Mouse (Mus musculus) left cerebral cortex, adult 11 months (tissue): ENCODE results near the gene Tuba1b.
"Not testable (repeated sequence)": the region's sequence is repeated elsewhere in the genome, so short reads cannot be mapped to it uniquely, and the experiment has no call there.

Experiments used
- DNase-seq: peaks from one replicate; pipeline ENCODE4 v3.0.0; 2022; ENCODE audit warnings: low spot score

Gene Tuba1b

GRCm38 (mm10) chr15:98923031-98923537 lies 11.3 kb downstream of the Tuba1b start:
- no peak for DNase-seq

GRCm38 (mm10) chr15:98922581-98922980 lies 11.8 kb downstream of the Tuba1b start:
- DNase-seq, result no peak

GRCm38 (mm10) chr15:98921510-98921909 lies 12.9 kb downstream of the Tuba1b start:
- no peak for DNase-seq

DNA sequence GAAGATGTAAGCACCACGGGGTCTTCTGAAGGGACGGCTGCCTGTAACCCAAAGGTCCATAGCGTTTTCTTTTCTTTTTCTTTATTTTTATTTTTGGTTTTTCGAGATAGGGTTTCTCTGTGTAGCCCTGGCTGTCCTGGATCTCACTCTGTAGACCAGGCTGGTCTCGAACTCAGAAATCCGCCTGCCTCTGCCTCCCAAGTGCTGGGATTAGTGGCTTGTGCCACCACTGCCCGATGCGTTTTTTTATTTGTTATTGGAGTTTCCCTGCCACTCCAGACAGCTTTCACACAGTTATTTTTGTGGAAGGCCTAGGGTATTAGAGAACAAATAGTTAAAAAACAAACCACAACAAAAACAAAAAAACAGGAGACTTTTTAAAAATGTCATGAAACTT lies 15.9 kb downstream of the Tuba1b start:
- not testable (repeated sequence) for DNase-seq

DNA sequence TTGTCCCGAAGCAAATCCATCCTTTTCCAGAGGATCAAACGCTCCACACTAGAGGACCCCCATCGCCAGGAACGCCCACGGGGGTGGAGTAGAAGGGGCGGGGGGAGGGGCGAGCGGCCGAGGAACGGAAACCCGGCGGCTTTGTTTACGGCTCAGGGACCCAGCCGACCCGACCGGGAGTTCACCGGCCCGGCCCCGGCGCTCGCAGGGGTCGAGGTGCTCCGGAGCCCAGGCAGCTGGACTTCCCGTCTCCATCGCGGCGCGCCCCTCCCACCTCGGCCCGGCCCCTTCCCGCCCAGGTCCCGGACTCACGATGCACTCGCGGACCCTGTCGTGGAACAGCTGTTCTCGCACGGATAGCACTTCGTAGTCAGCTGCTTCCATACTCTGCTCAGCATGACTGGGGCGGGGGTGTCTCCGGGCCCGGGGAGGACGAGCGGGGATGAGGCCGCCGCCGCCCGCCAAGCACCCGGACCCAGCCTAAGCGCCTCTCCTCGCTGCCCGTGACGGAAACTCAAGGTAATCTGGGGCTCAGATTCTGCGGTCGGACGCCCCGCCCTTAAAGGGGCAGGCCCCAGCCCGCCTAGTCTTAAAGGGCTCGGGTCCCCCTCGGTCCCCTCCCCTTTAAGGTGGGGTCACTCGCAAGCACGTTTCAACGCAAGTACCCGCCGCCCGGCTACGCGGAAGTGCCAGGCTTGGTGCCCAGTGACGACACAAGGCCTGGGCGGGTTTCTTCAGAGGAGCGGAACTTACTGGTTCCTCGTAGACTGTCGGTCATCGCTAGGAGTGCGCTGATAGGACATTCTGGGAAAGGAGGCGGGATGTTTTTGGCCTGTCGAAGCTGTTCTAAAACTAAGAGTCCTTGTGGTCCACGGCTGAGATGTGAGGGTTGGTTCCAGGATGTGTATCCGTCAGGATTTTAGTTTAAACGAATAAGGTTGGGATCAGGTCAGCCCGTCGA lies 16.5 kb downstream of the Tuba1b start, which contains the start of gene Lmbr1l:
TSS of gene Lmbr1l (minus strand) at position 694 of the 961 bp plus-strand sequence.
- DNase-seq, result peak; percentile 98

DNA sequence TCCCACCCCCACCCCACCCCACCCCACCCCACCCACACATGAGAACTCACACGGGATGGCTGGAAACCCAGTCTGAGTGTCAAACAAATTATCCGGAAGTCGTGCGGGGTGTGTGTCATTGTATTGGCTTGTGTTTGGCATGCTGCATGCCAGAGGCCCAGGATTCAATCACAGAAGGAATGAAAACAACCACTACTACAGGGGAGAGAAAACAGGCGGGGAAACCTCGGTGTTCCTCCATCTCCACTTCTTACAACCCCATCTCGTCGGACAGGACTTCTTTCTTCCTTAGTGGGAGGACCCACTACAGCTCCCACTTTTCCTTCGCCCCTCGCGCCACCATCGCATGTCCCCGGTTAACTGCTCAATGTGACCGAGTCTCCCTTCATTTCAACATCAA lies 17.3 kb downstream of the Tuba1b start:
- no peak for DNase-seq

DNA sequence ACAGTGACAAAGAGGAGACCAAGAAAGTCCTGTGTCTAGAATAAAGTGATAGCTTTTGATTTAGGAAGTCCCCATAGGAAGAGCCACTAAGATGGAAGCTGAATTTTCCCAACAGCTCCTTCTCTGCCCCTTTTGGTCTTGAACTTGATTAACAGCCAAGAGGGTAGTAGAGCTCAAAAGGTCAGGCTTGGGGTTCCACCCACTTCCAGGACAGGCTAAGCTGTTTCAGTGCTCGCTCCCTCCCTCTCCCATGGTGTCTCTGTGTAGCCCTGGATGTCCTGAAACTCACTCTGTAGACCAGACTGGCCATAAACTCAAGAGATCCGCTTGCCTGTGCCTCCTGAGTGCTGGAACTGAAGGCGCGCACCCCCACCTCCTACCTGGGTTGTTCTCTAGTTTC lies 18.3 kb downstream of the Tuba1b start:
- no peak for DNase-seq

- no peak for DNase-seq
Observed at GRCm38 (mm10) chr15:98914903-98915302, 19.5 kb downstream of the Tuba1b start.

- no peak for DNase-seq
Observed at GRCm38 (mm10) chr15:98904692-98905091, 29.7 kb downstream of the Tuba1b start.

DNA sequence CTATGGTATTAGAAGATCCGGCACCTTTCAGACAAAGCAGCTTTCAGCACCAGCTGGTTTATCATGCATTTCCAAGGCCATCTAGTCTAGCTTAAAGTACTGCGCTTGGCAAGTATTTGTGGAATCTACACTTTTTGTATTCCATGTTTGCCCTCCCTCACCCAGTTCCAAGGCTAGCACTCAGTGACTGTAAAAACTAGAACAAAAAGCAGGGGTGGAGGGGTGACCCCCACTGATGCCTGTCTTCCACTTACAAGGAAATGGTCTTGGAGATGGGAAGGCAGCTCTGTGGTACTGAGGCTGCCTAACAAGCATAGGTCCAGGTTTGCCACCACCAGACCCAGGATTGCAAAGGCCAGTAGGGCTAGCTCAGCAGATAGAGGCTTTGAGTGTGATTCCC lies 31.8 kb downstream of the Tuba1b start:
- no peak for DNase-seq

DNA sequence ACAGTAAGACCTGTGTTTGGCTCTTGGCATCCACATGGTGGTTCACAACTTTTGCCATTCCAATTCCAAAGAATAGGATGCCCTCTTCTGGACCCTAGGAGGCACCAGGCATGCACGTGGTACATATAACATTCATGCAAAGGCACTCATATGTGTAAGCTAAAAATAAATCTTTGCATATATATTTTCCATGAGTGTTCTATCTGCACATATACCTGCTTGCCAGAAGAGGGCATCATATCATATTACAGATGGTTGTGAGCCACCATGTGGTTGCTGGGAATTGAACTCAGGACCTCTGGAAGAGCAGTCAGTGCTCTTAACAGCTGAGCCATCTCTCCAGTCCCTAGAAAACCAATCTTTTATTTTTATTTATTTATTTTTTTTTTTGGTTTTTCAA lies 32.8 kb downstream of the Tuba1b start:
- no peak for DNase-seq

DNA sequence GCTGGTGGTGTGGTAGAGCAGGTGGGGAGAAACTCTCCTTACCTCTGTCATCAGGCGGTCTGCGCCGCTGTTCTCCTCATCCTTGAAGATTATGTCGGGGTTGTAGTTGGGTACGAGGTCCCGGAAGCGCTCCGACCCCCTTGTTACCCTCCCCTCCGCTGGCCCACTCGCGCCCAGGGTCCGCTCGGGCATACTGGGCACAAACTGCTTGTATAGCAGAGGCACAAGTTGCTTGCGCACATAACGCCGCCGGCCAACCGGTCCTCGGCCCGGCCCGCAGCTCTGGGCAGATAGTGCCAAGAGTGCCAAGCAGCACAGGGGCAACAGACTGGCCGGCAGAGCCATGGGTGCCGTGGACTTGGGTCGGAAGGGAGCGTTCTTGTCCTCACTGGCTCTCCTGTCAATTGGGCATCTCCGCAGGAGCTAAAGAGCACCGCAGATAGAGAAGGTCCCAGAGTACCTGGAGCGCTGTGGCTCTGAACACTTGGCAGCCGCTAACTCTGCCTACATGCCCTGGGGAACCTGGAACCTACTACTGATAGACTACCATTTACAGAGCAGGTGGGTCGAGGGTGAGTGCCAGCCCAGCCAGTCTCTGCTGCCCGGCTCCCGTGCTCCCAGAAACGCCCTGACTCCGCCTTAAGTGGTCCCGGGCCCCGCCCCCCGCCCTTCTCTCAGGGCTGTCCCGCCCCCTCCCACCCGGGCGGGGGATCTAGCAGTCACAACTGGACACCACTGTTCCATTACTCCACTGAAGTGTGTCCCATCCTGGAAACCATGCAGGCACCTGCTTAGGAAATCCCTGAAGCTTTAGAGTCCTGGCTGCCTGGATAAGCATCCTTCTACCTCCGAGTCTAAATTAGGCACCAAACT lies 36.2 kb downstream of the Tuba1b start, which contains the start of gene Dhh:
TSS of gene Dhh (minus strand) at position 613 of the 873 bp plus-strand sequence.
- no peak for DNase-seq

GRCm38 (mm10) chr15:98897495-98897894 lies 36.9 kb downstream of the Tuba1b start:
- no peak for DNase-seq

GRCm38 (mm10) chr15:98895635-98896589 lies 38.5 kb downstream of the Tuba1b start:
- DNase-seq, result no peak

GRCm38 (mm10) chr15:98894746-98895634 lies 39.4 kb downstream of the Tuba1b start:
- DNase-seq, result no peak

DNA sequence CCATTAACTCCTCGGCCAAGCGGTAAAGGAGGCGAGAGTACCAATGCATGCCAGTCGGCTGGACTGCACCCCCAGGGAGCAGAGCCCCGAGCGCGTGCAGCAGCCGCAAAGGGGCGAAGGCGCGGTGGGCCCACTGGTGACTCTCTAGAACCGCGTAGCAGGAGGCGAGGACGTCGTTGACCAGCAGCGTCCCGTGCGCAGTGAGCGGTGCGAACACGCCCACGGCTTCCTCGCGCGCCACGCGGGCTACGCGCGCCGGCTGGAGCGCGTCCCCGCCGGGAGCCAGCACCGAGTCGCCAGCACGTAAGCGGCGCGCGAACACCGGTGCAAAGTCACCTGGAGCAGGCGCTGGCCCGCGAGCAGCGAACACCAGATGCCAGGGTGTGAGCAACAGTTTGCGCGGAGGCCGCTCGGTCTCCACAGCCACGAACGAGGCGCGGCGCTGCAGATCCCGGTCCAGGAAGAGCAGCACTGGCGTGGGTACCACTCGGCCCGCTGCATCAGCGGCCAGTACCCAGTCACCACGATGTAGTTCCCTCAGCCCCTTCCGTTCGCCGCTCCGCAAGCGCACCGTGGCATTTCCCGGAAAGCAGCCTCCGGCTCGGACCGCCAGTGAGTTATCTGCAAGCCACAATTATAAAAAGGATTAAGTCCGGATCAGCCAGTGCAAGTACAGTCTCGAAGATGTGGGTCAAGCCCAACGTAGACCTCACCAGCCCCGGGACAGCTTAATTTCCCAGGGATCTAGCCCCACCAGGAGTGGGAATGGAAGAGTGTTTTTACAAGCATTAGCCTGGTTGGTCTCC lies 40.2 kb downstream of the Tuba1b start, which contains the start of gene Rhebl1:
TSS of gene Rhebl1 (minus strand) at position 601 of the 806 bp plus-strand sequence.
- DNase-seq, result no peak

DNA sequence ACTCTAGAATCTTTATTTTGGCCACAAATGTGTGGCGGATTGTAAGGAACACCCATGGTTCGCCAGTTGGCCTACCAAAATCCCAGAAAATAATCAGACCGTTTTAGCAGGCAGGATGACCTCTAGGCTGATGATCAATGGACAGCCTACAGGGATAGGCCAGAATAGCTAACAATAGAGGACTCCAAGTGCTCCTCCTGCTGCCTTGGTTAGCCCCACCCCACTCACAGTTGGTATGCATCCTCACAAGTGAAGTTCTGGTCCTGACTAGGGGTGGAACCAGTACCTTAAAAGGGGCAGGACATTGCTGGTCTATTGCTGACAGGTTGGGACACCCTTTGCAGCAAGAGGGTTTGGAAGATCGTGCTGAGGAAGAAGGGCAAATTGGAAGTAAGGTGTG lies 41.3 kb downstream of the Tuba1b start:
- no peak for DNase-seq

DNA sequence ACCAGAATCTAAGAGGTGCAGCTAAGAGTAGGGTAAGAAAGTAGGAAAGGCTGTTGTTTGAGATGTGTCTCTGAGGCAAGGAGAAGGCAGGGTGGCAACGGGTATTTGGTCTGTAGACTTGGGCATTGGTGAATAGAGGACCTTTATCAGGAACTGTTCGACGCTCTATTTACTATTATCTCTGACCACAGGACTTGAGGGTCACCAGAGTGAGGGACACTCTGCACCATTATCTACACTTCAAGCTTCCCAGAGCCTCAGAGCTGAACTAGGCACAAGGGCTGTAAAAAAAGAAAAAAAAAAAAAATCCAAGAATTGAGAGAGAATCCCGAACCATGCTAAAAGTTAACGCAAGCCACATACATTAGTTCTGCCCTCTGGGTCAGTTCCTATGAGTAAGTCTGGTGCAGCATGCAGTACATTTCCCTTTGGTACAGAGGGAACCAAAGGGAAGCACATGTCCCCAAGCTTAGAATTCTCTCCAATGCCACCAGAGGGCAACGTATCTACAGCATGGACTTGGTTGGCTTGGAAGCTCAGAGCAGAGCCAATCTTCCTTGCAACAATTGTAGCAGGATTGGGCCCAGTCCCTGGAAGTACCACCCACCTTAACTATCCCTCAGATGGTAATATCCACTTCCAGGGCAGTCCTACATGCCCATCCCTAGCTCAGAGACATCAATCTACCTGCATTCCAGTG lies 42.3 kb downstream of the Tuba1b start:
- peak; percentile 60 for DNase-seq
